In the genomic region with DNA sequence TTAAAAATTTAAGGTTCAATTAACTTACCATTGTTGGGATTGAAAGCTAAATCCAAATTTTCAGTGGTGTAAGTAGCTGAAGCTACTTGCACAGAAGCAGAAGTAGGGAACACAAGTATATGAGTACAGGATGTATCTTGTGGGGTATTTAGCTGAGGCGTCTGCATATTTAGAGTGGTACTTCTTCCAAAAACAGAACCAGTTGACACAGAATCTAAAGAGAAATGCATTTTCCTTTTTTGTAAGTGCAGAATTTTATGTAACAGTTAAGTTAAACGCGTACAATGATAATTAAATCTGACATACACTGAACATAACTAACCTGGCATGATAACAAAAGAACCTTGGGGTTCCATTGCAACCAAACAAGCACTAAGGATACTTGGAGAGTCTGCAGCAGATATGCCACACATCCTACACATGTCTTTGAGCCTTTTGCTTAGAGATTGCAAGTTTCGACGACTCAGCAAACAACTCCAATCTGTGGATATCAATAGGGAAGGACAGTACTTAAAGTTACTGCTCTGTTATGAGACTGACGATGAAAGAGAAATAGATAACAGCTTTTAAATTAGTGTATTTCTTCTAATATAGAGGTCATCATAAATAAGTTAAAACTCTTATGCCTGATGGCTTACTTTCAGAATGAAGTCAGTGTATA, we compare ENCODE assay signal across 19 mouse cellular contexts.
"Had no signal": no experiment of that assay in that cellular context is flagged by ENCODE, and none has a peak within 500 bp of the region (broad histone marks: within the 10 kb centered on the region; RNA-seq: fewer than 3 reads in every experiment).

No protein-coding gene starts in this region.

- H3K27me3 ChIP-seq: midbrain, embryonic 12.5 days; neural tube, embryonic 13.5 days; neural tube, embryonic 15.5 days had no signal

- H3K9ac ChIP-seq: lung, embryonic 14.5 days; midbrain, embryonic 12.5 days; neural tube, embryonic 13.5 days; neural tube, embryonic 15.5 days had no signal

- H3K27ac ChIP-seq: midbrain, embryonic 10.5 days; midbrain, embryonic 12.5 days; neural tube, embryonic 13.5 days; neural tube, embryonic 15.5 days had no signal

- DNase-seq: lung, adult 18-20 months; lung, embryonic 14.5 days; lung, postnatal 10 days; lung, postnatal 4 days; midbrain, embryonic 14.5 days; retina, postnatal 1 day; right cerebral cortex, adult 18-20 months; right cerebral cortex, postnatal 25 days; right cerebral cortex, postnatal 4 days; spleen, adult 18-20 months; thymus, adult 2 months; thymus, postnatal 14 days; thymus, postnatal 36 days had no signal

- H3K9me3 ChIP-seq: midbrain, embryonic 10.5 days; midbrain, embryonic 12.5 days; neural tube, embryonic 13.5 days; neural tube, embryonic 15.5 days had no signal

- H3K4me1 ChIP-seq: midbrain, embryonic 10.5 days; midbrain, embryonic 12.5 days; neural tube, embryonic 13.5 days; neural tube, embryonic 15.5 days had no signal

- ATAC-seq: midbrain, embryonic 16.5 days had no signal

- H3K4me3 ChIP-seq: midbrain, embryonic 10.5 days; midbrain, embryonic 12.5 days; myocyte; neural tube, embryonic 13.5 days; neural tube, embryonic 15.5 days had no signal
